Mouse (Mus musculus) midbrain, embryonic 10.5 days (tissue): ENCODE data around the gene Ifit3. TPM values are rescaled to one million over a fixed set of nuclear protein-coding genes. Genes with fewer than 3 reads are reported as not detected.
"Not testable (repeated sequence)": the region's sequence is repeated elsewhere in the genome, so short reads cannot be mapped to it uniquely, and the experiment has no call there.

Experiments used
- DNase-seq: peaks from one replicate; pipeline ENCODE4 v3.0.0-alpha.2; 2017; ENCODE audit warnings: low spot score
- H3K27ac ChIP-seq: fragments of 300-500 bp; sonication (generic); replicated peaks from 2 replicates; pipeline ENCODE4 v1.5.1; 2016; ENCODE audit warnings: mild to moderate bottlenecking
- H3K27me3 ChIP-seq: fragments of 300-500 bp; sonication (generic); 2 replicates; pipeline ENCODE4 v1.6.1; 2016; ENCODE audit warnings: low read depth, mild to moderate bottlenecking; ENCODE audit not compliant: poor library complexity, severe bottlenecking
- H3K36me3 ChIP-seq: fragments of 300-500 bp; sonication (generic); 2 replicates; pipeline ENCODE4 v1.6.1; 2016; ENCODE audit warnings: mild to moderate bottlenecking, moderate library complexity
- H3K4me1 ChIP-seq: fragments of 300-500 bp; sonication (generic); 2 replicates; pipeline ENCODE4 v1.6.1; 2016
- H3K4me3 ChIP-seq: fragments of 300-500 bp; sonication (generic); 2 replicates; pipeline ENCODE4 v1.5.1; 2016; ENCODE audit warnings: mild to moderate bottlenecking, moderate library complexity
- H3K9me3 ChIP-seq: fragments of 300-500 bp; sonication (generic); replicated peaks from 2 replicates; pipeline ENCODE4 v1.6.1; 2016; ENCODE audit warnings: mild to moderate bottlenecking
- WGBS: fragments of 180-500 bp; shearing (Covaris S2); methylation state at CpG from one replicate; pipeline ENCODE4 v1.1.7; 2016; 5-methylcytosine and 5-hydroxymethylcytosine counted together
- polyA plus RNA-seq: library from polyadenylated mRNA; unstranded; fragments of >200 nt; fragmentation: Nextera tagmentation; extraction: Ambion mirVana; gene quantifications from 2 replicates; pipeline ENCODE4 v1.2.1, GENCODE M21; 2016

Gene Ifit3
- polyA plus RNA-seq: 0.21 and 0.30 TPM in 2 replicates

- not testable (repeated sequence) for DNase-seq, H3K27ac ChIP-seq, H3K4me3 ChIP-seq, H3K9me3 ChIP-seq, H3K27me3 ChIP-seq, H3K4me1 ChIP-seq, H3K36me3 ChIP-seq
- 70% methylated on average over 2 of the region's 2 CpGs for WGBS
These were observed at the start of gene Ifit3 for GRCm38 (mm10) chr19:34583126-34583766. Ifit3 (plus strand) TSS chr19:34583531.

GRCm38 (mm10) chr19:34539422-34539821, 43.9 kb upstream of the Ifit3 start:
- 76% methylated on average over 1 of the region's 1 CpGs for WGBS
- no peak for DNase-seq
- 0 out of 2 replicates have a peak, but pooled peaks cover 2% of the 10 kb centered on the region for H3K4me1 ChIP-seq
- H3K36me3 ChIP-seq: no peaks in the 10 kb centered on the region
- no peak overlapping the region for H3K4me3 ChIP-seq
- H3K27me3 ChIP-seq: no peaks in the 10 kb centered on the region
- H3K27ac ChIP-seq: no peak overlapping the region
- H3K9me3 ChIP-seq: 0 out of 2 replicates have a peak, but pooled peaks cover 4% of the 10 kb centered on the region

- Histone ChIP-seq H3K36me3 (no peaks in the 10 kb centered on the region), H3K27ac (no peak overlapping the region), H3K4me1 (peaks cover 18% of the 10 kb centered on the region), H3K27me3 (no peaks in the 10 kb centered on the region), H3K4me3 (no peak overlapping the region), H3K9me3 (no peaks in the 10 kb centered on the region)
- DNase-seq: no peak
- 91% methylated on average over 4 of the region's 4 CpGs for WGBS
These were observed 37.1 kb upstream of the Ifit3 start for GRCm38 (mm10) chr19:34546211-34546610.

- no peaks in the 10 kb centered on the region for H3K36me3 ChIP-seq
- no peaks in the 10 kb centered on the region for H3K27me3 ChIP-seq
- WGBS: 28% methylated on average over 7 of the region's 7 CpGs
- no peaks in the 10 kb centered on the region for H3K9me3 ChIP-seq
- no peak overlapping the region for H3K27ac ChIP-seq
- no peak overlapping the region for H3K4me3 ChIP-seq
- peaks cover 24% of the 10 kb centered on the region for H3K4me1 ChIP-seq
- peak; percentile 66 for DNase-seq
These were observed 35.4 kb upstream of the Ifit3 start for GRCm38 (mm10) chr19:34547976-34548375.

- 0 out of 2 replicates have a peak, but pooled peaks cover 3% of the 10 kb centered on the region for H3K9me3 ChIP-seq
- H3K27me3 ChIP-seq: no peaks in the 10 kb centered on the region
- H3K4me1 ChIP-seq: peaks cover 14% of the 10 kb centered on the region
- no peak for DNase-seq
- peak overlapping the region; percentile 52 for H3K4me3 ChIP-seq
- WGBS: 35% methylated on average over 4 of the region's 4 CpGs
- no peaks in the 10 kb centered on the region for H3K36me3 ChIP-seq
- peak overlapping the region; percentile 75 for H3K27ac ChIP-seq
These were observed 33.2 kb upstream of the Ifit3 start for GRCm38 (mm10) chr19:34550205-34550533.

GRCm38 (mm10) chr19:34550534-34551223, 32.7 kb upstream of the Ifit3 start, which contains the start of gene Ifit2:
Ifit2 (plus strand) TSS chr19:34550694.
- Histone ChIP-seq H3K27me3 (no peaks in the 10 kb centered on the region), H3K36me3 (no peaks in the 10 kb centered on the region), H3K9me3 (0 out of 2 replicates have a peak, but pooled peaks cover 3% of the 10 kb centered on the region), H3K4me1 (peaks cover 14% of the 10 kb centered on the region), H3K4me3 (peak within 1 kb of the TSS; percentile 52), H3K27ac (peak within 1 kb of the TSS; percentile 75)
- DNase-seq: peak; percentile 73
- 2% methylated on average over 22 of the region's 22 CpGs for WGBS

GRCm38 (mm10) chr19:34551981-34552380, 31.4 kb upstream of the Ifit3 start:
- peaks cover 14% of the 10 kb centered on the region for H3K4me1 ChIP-seq
- no peak for DNase-seq
- no peak overlapping the region for H3K4me3 ChIP-seq
- H3K27ac ChIP-seq: no peak overlapping the region
- H3K9me3 ChIP-seq: 0 out of 2 replicates have a peak, but pooled peaks cover 3% of the 10 kb centered on the region
- H3K36me3 ChIP-seq: no peaks in the 10 kb centered on the region
- no peaks in the 10 kb centered on the region for H3K27me3 ChIP-seq
- WGBS: 75% methylated on average over 5 of the region's 5 CpGs

GRCm38 (mm10) chr19:34553021-34553420, 30.3 kb upstream of the Ifit3 start:
- DNase-seq: no peak
- 72% methylated on average over 6 of the region's 6 CpGs for WGBS
- H3K36me3 ChIP-seq: no peaks in the 10 kb centered on the region
- peaks cover 14% of the 10 kb centered on the region for H3K4me1 ChIP-seq
- H3K4me3 ChIP-seq: no peak overlapping the region
- H3K27ac ChIP-seq: no peak overlapping the region
- no peaks in the 10 kb centered on the region for H3K27me3 ChIP-seq
- H3K9me3 ChIP-seq: 0 out of 2 replicates have a peak, but pooled peaks cover 3% of the 10 kb centered on the region

GRCm38 (mm10) chr19:34553522-34553921, 29.8 kb upstream of the Ifit3 start:
- 0 out of 2 replicates have a peak, but pooled peaks cover 3% of the 10 kb centered on the region for H3K9me3 ChIP-seq
- no peak overlapping the region for H3K27ac ChIP-seq
- 85% methylated on average over 3 of the region's 3 CpGs for WGBS
- no peak overlapping the region for H3K4me3 ChIP-seq
- no peaks in the 10 kb centered on the region for H3K36me3 ChIP-seq
- H3K27me3 ChIP-seq: no peaks in the 10 kb centered on the region
- DNase-seq: no peak
- peaks cover 14% of the 10 kb centered on the region for H3K4me1 ChIP-seq

GRCm38 (mm10) chr19:34554061-34554460, 29.3 kb upstream of the Ifit3 start:
- no peak for DNase-seq
- H3K27me3 ChIP-seq: no peaks in the 10 kb centered on the region
- no peak overlapping the region for H3K4me3 ChIP-seq
- H3K9me3 ChIP-seq: 0 out of 2 replicates have a peak, but pooled peaks cover 3% of the 10 kb centered on the region
- peaks cover 14% of the 10 kb centered on the region for H3K4me1 ChIP-seq
- no peak overlapping the region for H3K27ac ChIP-seq
- no peaks in the 10 kb centered on the region for H3K36me3 ChIP-seq

- Histone ChIP-seq H3K27me3 (no peaks in the 10 kb centered on the region), H3K9me3 (0 out of 2 replicates have a peak, but pooled peaks cover 3% of the 10 kb centered on the region), H3K4me3 (no peak overlapping the region), H3K4me1 (peaks cover 15% of the 10 kb centered on the region; the same call in 1 of the 2 replicates), H3K36me3 (no peaks in the 10 kb centered on the region), H3K27ac (no peak overlapping the region)
- no peak for DNase-seq
- 77% methylated on average over 3 of the region's 3 CpGs for WGBS
These were observed 26.7 kb upstream of the Ifit3 start for GRCm38 (mm10) chr19:34556621-34557020.

- Histone ChIP-seq H3K27ac (no peak overlapping the region), H3K4me1 (peaks cover 13% of the 10 kb centered on the region; the same call in 1 of the 2 replicates), H3K27me3 (no peaks in the 10 kb centered on the region), H3K4me3 (no peak overlapping the region), H3K36me3 (no peaks in the 10 kb centered on the region), H3K9me3 (no peaks in the 10 kb centered on the region)
- no peak for DNase-seq
These were observed 20.8 kb upstream of the Ifit3 start for GRCm38 (mm10) chr19:34562556-34562955.

- H3K9me3 ChIP-seq: no peaks in the 10 kb centered on the region
- no peak for DNase-seq
- no peak overlapping the region for H3K4me3 ChIP-seq
- H3K27ac ChIP-seq: no peak overlapping the region
- peaks cover 9% of the 10 kb centered on the region; the same call in 1 of the 2 replicates for H3K4me1 ChIP-seq
- H3K36me3 ChIP-seq: no peaks in the 10 kb centered on the region
- WGBS: 71% methylated on average over 1 of the region's 1 CpGs
- H3K27me3 ChIP-seq: no peaks in the 10 kb centered on the region
These were observed 17.1 kb upstream of the Ifit3 start for GRCm38 (mm10) chr19:34566178-34566784.
